Mouse (Mus musculus) ES-E14 (cell line): ENCODE measurements at regions not wholly inside any gene's neighbourhood (a gene's known extent, or its start where the extent isn't known, plus 50 kb on each side); places are given as distances from the start of the nearest gene placed in this dataset.

Source experiments
- DNase-seq: peaks from one replicate; pipeline ENCODE4 v3.0.0-alpha.2; 2013; ENCODE audit warnings: low read depth, low spot score
- H3K27ac ChIP-seq: 2 replicates; pipeline ENCODE4 v1.5.1; 2012; ENCODE audit warnings: low read depth, mild to moderate bottlenecking, low read length, moderate library complexity, mixed read lengths; ENCODE audit not compliant: poor library complexity, insufficient read depth, severe bottlenecking
- H3K36me3 ChIP-seq: 2 replicates; pipeline ENCODE4 v1.6.1; 2012; ENCODE audit warnings: mild to moderate bottlenecking, low read length, moderate library complexity, mixed read lengths; ENCODE audit not compliant: control insufficient read depth, poor library complexity, insufficient read depth, severe bottlenecking
- H3K4me1 ChIP-seq, 2 experiments: fragments of 150-350 bp in 1 of 2; sonication (generic) in 1 of 2; 2 replicates each; pipeline ENCODE4 v1.6.1; 2012; ENCODE audit warnings: low read length in 2 of 2, mild to moderate bottlenecking in 1 of 2, mixed read lengths in 1 of 2; ENCODE audit not compliant: control insufficient read depth in 2 of 2, insufficient read depth in 2 of 2, poor library complexity in 1 of 2
- H3K4me3 ChIP-seq, 2 experiments: fragments of 150-350 bp in 1 of 2; sonication (generic) in 1 of 2; 2 replicates each; pipeline ENCODE4 v1.5.1; 2012; ENCODE audit warnings: low read length in 2 of 2, low read depth in 1 of 2, mild to moderate bottlenecking in 1 of 2, mixed read lengths in 1 of 2; ENCODE audit not compliant: insufficient read depth in 1 of 2, poor library complexity in 1 of 2, severe bottlenecking in 1 of 2
- H3K9ac ChIP-seq: 2 replicates; pipeline ENCODE4 v1.6.1; 2012; ENCODE audit warnings: low read depth, mild to moderate bottlenecking, low read length, mixed read lengths; ENCODE audit not compliant: poor library complexity, insufficient read depth, severe bottlenecking
- H3K9me3 ChIP-seq: fragments of 150-350 bp; sonication (generic); 2 replicates; pipeline ENCODE4 v1.6.1; 2012; ENCODE audit warnings: low read depth, mild to moderate bottlenecking, low read length; ENCODE audit not compliant: control insufficient read depth, insufficient read depth
- CHD2 ChIP-seq: IDR thresholded peaks from 2 replicates; pipeline ENCODE4 v1.6.1; 2014; ENCODE audit warnings: mild to moderate bottlenecking, low read depth, low read length, inconsistent platforms
- HCFC1 ChIP-seq: IDR thresholded peaks from 2 replicates; pipeline ENCODE4 v1.6.1; 2012; ENCODE audit warnings: low read length, inconsistent platforms, borderline replicate concordance; ENCODE audit not compliant: insufficient read depth
- MAFK ChIP-seq: IDR thresholded peaks from 2 replicates; pipeline ENCODE4 v1.6.1; 2014; ENCODE audit warnings: mild to moderate bottlenecking, low read depth, low read length, inconsistent platforms; ENCODE audit not compliant: insufficient read depth
- ZC3H11A ChIP-seq: IDR thresholded peaks from 2 replicates; pipeline ENCODE4 v1.6.1; 2012; ENCODE audit warnings: low read depth, mild to moderate bottlenecking, inconsistent platforms, low read length, borderline replicate concordance
- ZNF384 ChIP-seq: IDR thresholded peaks from 2 replicates; pipeline ENCODE4 v1.6.1; 2012; ENCODE audit warnings: low read depth, low read length, inconsistent platforms
- in situ Hi-C, 2 experiments: fragments of 600-800 bp; cut with MboI; formaldehyde crosslinking; loops; one replicate each; pipeline ENCODE4 v1.15.1; 2025; ENCODE audit warnings: low sequenced_read_pairs in 2 of 2, inconsistent platforms in 1 of 2; ENCODE audit not compliant: unreplicated experiment in 2 of 2

DNA sequence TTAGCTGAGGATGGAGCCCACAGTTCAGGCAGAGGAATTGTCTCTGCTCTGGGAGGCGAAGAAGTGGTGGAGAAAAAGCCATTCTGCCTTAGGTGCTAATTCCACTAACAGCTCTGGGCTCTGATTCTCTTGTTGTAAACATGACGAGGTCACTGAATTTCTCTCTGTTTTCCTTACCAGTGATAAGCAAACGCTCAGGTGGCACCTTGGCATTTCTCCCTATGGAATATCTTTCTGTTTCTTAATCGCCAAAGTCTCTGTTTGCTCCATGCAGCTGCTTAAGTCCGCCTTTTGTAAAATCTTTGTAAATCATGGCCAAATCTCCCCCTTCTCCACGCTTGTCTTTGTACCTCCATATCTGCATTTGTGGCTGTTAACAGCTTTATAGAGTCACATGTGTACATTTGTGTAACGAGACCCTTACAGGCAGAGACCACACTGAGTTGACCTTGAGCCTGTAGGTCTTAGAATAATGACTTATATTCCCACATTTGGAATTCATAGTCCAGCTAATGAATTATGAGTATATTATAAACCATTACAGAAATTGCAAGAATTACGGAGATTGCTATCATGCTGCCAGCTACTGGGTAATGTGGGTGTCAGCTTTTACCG is 225.8 kb downstream of the Usp25 start:
- H3K4me1 ChIP-seq = no peaks in the 10 kb centered on the region
- no peaks in the 10 kb centered on the region for H3K9me3 ChIP-seq
- H3K9ac ChIP-seq = no peak overlapping the region
- H3K36me3 ChIP-seq = no peaks in the 10 kb centered on the region
- TF ChIP-seq CHD2 (no peak), ZNF384 (no peak), HCFC1 (no peak), MAFK (no peak), ZC3H11A (no peak)
- DNase-seq = no peak
- H3K27ac ChIP-seq = no peak overlapping the region
- in situ Hi-C loops = no loop called here
- H3K4me3 ChIP-seq = no peak overlapping the region

DNA sequence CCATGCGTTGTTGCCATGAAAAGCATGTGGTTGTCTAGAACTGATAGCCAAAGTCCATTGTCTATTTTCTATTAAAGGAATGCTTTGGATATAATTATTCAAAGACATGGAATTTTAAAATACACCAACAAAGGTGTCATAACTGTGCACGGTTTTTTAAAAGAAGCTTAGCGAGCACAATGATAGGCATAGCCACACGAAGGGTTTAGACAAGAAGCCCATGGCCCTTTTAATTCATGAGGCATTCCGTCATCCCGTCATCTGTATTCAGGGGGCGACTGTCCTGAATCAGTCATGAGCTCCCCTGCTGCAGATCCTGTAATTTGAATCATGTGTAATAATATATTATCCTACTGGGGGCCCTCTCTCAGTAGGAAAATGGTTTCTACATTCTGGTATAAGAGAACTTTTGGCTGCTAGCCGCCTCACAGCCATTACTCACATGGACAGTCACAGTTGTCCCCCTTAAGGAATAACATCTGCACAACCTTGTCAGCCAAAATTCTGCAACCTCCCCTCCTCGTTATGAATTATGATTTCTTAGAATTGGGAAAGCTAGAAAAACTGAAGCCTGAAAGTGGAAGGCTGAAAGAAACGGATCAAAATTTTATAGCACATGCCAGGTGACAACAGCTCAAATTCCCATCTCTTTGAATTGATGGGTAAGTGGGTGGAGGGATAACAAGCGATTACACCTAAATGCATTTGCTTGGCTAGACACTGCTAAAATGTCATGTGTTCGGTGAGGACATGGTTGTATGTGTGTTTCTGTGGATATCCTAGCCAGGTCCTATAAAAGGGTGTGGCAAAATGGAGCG is 225.1 kb downstream of the Usp25 start:
- H3K36me3 ChIP-seq = no peaks in the 10 kb centered on the region
- no peak for DNase-seq
- in situ Hi-C loops = no loop called here
- no peak overlapping the region for H3K4me3 ChIP-seq
- no peaks in the 10 kb centered on the region for H3K9me3 ChIP-seq
- TF ChIP-seq HCFC1 (no peak), CHD2 (no peak), ZNF384 (no peak), ZC3H11A (no peak), MAFK (no peak)
- no peak overlapping the region for H3K27ac ChIP-seq
- H3K9ac ChIP-seq = no peak overlapping the region
- no peaks in the 10 kb centered on the region for H3K4me1 ChIP-seq

DNA sequence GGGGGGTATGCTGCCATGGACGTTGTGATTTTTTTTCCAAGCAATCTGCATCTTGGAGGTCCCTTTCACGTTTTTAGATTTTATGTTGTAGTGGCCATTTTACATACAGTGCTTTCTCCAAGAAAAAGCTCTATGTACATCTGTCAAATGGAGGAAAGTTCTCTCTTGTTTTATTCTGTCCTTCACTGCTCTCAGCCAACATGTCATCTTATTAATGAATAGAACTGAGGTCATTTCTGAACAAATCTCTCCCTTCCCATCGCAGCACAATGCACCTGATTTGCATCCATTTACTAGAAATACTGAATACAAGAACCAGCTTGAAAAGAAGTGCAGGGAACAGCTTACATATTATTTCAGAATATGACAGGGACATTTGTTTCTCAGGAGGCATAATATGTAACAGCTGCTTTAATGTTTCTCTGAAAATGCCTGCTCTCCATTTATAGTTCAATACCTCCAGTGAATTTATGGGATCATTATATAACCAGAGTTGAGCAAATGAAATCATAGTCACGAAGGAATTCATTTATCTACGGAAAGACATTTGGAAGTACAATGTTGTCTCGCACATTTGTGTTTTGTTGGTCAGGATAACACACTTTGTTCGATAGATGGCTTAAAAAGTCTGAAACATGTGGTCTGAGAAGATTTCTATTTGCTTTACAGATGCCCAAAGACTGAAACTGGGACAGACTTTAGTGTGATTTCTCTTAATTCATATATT is 224.3 kb downstream of the Usp25 start:
- H3K36me3 ChIP-seq = no peaks in the 10 kb centered on the region
- no peak overlapping the region for H3K4me3 ChIP-seq
- no peak overlapping the region for H3K9ac ChIP-seq
- H3K4me1 ChIP-seq = no peaks in the 10 kb centered on the region
- no peak for DNase-seq
- no peaks in the 10 kb centered on the region for H3K9me3 ChIP-seq
- no peak overlapping the region for H3K27ac ChIP-seq
- TF ChIP-seq ZC3H11A (no peak), MAFK (no peak), HCFC1 (no peak), CHD2 (no peak), ZNF384 (no peak)
- in situ Hi-C loops = no loop called here

DNA sequence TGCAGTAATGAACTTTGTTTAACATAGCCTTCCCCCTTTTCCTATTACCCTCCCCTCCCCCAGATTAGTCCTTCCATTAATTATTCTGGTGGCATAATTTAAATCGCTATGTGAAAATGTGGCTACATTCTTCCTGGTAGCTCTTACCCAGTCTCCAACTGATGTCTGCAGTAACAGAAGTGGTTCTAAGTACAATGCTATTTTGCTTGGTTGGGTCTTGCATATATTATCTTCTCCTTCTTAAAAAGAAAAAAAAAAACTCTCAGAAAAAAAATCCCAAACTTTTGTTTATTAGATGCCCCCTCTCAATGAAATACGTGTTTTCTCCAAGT is 223.7 kb downstream of the Usp25 start:
- H3K36me3 ChIP-seq = no peaks in the 10 kb centered on the region
- TF ChIP-seq ZC3H11A (no peak), ZNF384 (no peak), CHD2 (no peak), MAFK (no peak), HCFC1 (no peak)
- H3K27ac ChIP-seq = no peak overlapping the region
- in situ Hi-C loops = no loop called here
- H3K4me3 ChIP-seq = no peak overlapping the region
- H3K9ac ChIP-seq = no peak overlapping the region
- no peak for DNase-seq
- H3K4me1 ChIP-seq = no peaks in the 10 kb centered on the region
- H3K9me3 ChIP-seq = no peaks in the 10 kb centered on the region
